Mouse (Mus musculus): ENCODE results near the gene Nthl1. TPM values are rescaled to one million over a fixed set of nuclear protein-coding genes. Genes with fewer than 3 reads are reported as not detected.

The Nthl1 gene
- polyA plus RNA-seq (2012; rRNA removed): 5.8 and 6.5 TPM in 2 replicates

GRCm38 (mm10) chr17:24632167-24632812 lies at the start of gene Nthl1, which contains the start of gene Tsc2:
Nthl1 (plus strand) TSS chr17:24632680.
Tsc2 (minus strand) TSS chr17:24632630.

GRCm38 (mm10) chr17:24650070-24650616 lies 17.7 kb downstream of the Nthl1 start, which contains the start of gene Slc9a3r2:
Slc9a3r2 (minus strand) TSS chr17:24650327.

GRCm38 (mm10) chr17:24658017-24658758 lies 25.7 kb downstream of the Nthl1 start, which contains the start of gene Npw:
Npw (minus strand) TSS chr17:24658457.

GRCm38 (mm10) chr17:24669545-24670245 lies 37.2 kb downstream of the Nthl1 start, which contains the start of gene Zfp598:
Zfp598 (plus strand) TSS chr17:24669687.

Other genes with a start within 250 kb of the Nthl1 start
- gene Rnps1, start 218.1 kb upstream of the Nthl1 start, polyA plus RNA-seq (2012; rRNA removed): 72.7 and 77.9 TPM in 2 replicates
- gene Eci1, start 206.0 kb upstream of the Nthl1 start, polyA plus RNA-seq (2012; rRNA removed): 112 and 121 TPM in 2 replicates
- gene Dnase1l2, start 189.6 kb upstream of the Nthl1 start, polyA plus RNA-seq (2012; rRNA removed): 2.2 and 2.4 TPM in 2 replicates
- gene E4f1, start 162.4 kb upstream of the Nthl1 start, polyA plus RNA-seq (2012; rRNA removed): 17.6 and 21.6 TPM in 2 replicates
- gene Pgp, start 162.3 kb upstream of the Nthl1 start, polyA plus RNA-seq (2012; rRNA removed): 21.3 and 23.2 TPM in 2 replicates
- gene Bricd5, start 158.8 kb upstream of the Nthl1 start, polyA plus RNA-seq (2012; rRNA removed): 0.14 and 0.23 TPM in 2 replicates
- 10.8 TPM in 2 replicates for gene Mlst8, start 153.6 kb upstream of the Nthl1 start, polyA plus RNA-seq (2012; rRNA removed)
- 0.07 and 0.08 TPM in 2 replicates for gene Caskin1, start 144.1 kb upstream of the Nthl1 start, polyA plus RNA-seq (2012; rRNA removed)
- gene Traf7, start 104.7 kb upstream of the Nthl1 start, polyA plus RNA-seq (2012; rRNA removed): 48.2 and 52.1 TPM in 2 replicates
- gene Rab26, start 98.5 kb upstream of the Nthl1 start, polyA plus RNA-seq (2012; rRNA removed): 0.24 and 0.30 TPM in 2 replicates
- gene Pkd1, start 82.8 kb upstream of the Nthl1 start, polyA plus RNA-seq (2012; rRNA removed): 3.8 and 5.0 TPM in 2 replicates
- 17.8 and 20.1 TPM in 2 replicates for gene Tsc2, start 50 bp upstream of the Nthl1 start, polyA plus RNA-seq (2012; rRNA removed)
- 10.7 and 11.8 TPM in 2 replicates for gene Slc9a3r2, start 17.6 kb downstream of the Nthl1 start, polyA plus RNA-seq (2012; rRNA removed)
- 0.07 and 0.16 TPM in 2 replicates for gene Npw, start 25.8 kb downstream of the Nthl1 start, polyA plus RNA-seq (2012; rRNA removed)
- 21.7 and 27.6 TPM in 2 replicates for gene Zfp598, start 37.0 kb downstream of the Nthl1 start, polyA plus RNA-seq (2012; rRNA removed)
- 0.12 and 0.14 TPM in 2 replicates for gene Syngr3, start 57.3 kb downstream of the Nthl1 start, polyA plus RNA-seq (2012; rRNA removed)
- 18.4 and 20.5 TPM in 2 replicates for gene Gfer, start 63.5 kb downstream of the Nthl1 start, polyA plus RNA-seq (2012; rRNA removed)
- gene Noxo1, start 63.6 kb downstream of the Nthl1 start, polyA plus RNA-seq (2012; rRNA removed): 1.1 and 1.2 TPM in 2 replicates
- 17.9 and 18.1 TPM in 2 replicates for gene Tbl3, start 75.0 kb downstream of the Nthl1 start, polyA plus RNA-seq (2012; rRNA removed)
- gene Rnf151, start 85.4 kb downstream of the Nthl1 start, polyA plus RNA-seq (2012; rRNA removed): 0.10 TPM in 1 of 2 replicates, not detected in the other
- gene Rps2, start 85.4 kb downstream of the Nthl1 start, polyA plus RNA-seq (2012; rRNA removed): 1,642 and 1,684 TPM in 2 replicates
- 215 and 225 TPM in 2 replicates for gene Ndufb10, start 91.8 kb downstream of the Nthl1 start, polyA plus RNA-seq (2012; rRNA removed)
- 0.11 and 0.13 TPM in 2 replicates for gene Rpl3l, start 95.1 kb downstream of the Nthl1 start, polyA plus RNA-seq (2012; rRNA removed)
- 91.0 and 112 TPM in 2 replicates for gene Msrb1, start 104.0 kb downstream of the Nthl1 start, polyA plus RNA-seq (2012; rRNA removed)
- 0.84 and 0.96 TPM in 2 replicates for gene Hs3st6, start 120.3 kb downstream of the Nthl1 start, polyA plus RNA-seq (2012; rRNA removed)
- 0.49 and 0.74 TPM in 2 replicates for gene Meiob, start 171.6 kb downstream of the Nthl1 start, polyA plus RNA-seq (2012; rRNA removed)
- gene Hagh, start 207.5 kb downstream of the Nthl1 start, polyA plus RNA-seq (2012; rRNA removed): 160 and 200 TPM in 2 replicates
- gene Fahd1, start 217.7 kb downstream of the Nthl1 start, polyA plus RNA-seq (2012; rRNA removed): 43.4 and 44.7 TPM in 2 replicates
- 12.4 and 15.1 TPM in 2 replicates for gene Igfals, start 233.3 kb downstream of the Nthl1 start, polyA plus RNA-seq (2012; rRNA removed)

Data from liver, embryonic 18 days (tissue).